Mouse (Mus musculus) hindbrain, embryonic 11.5 days (tissue): ENCODE results near the gene Urgcp. TPM values are rescaled to one million over a fixed set of nuclear protein-coding genes. Genes with fewer than 3 reads are reported as not detected.
A peak's percentile ranks its signal among the peaks of the same experiment; 100 is the strongest.

ENCODE experiments used
- ATAC-seq: fragments of 200-750 bp; cut with Nextera tagmentation; 2 replicates; pipeline ENCODE4 v1.8.0; 2017; ENCODE audit warnings: mild to moderate bottlenecking, moderate TSS enrichment, moderate library complexity; ENCODE audit not compliant: low FRiP score
- DNase-seq: peaks from one replicate; pipeline ENCODE4 v3.0.0-alpha.2; 2015; ENCODE audit warnings: low spot score
- H3K27ac ChIP-seq: fragments of 300-500 bp; sonication (generic); 2 replicates; pipeline ENCODE4 v1.5.1; 2014; ENCODE audit warnings: mild to moderate bottlenecking, low read depth, low read length
- H3K27me3 ChIP-seq: fragments of 300-500 bp; sonication (generic); 2 replicates; pipeline ENCODE4 v1.6.1; 2014; ENCODE audit warnings: mild to moderate bottlenecking, low read length, moderate library complexity, mixed read lengths; ENCODE audit not compliant: control insufficient read depth, insufficient read depth
- H3K36me3 ChIP-seq: fragments of 300-500 bp; sonication (generic); 2 replicates; pipeline ENCODE4 v1.6.1; 2014; ENCODE audit warnings: mild to moderate bottlenecking, low read length, moderate library complexity, mixed read lengths; ENCODE audit not compliant: control insufficient read depth, insufficient read depth
- H3K4me1 ChIP-seq: fragments of 300-500 bp; sonication (generic); replicated peaks from 2 replicates; pipeline ENCODE4 v1.6.1; 2014; ENCODE audit warnings: low read length, mixed read lengths; ENCODE audit not compliant: control insufficient read depth, insufficient read depth
- H3K4me2 ChIP-seq: fragments of 300-500 bp; sonication (generic); replicated peaks from 2 replicates; pipeline ENCODE4 v1.6.1; 2014; ENCODE audit warnings: mild to moderate bottlenecking, low read depth, low read length
- H3K4me3 ChIP-seq: fragments of 300-500 bp; sonication (generic); 2 replicates; pipeline ENCODE4 v1.5.1; 2014; ENCODE audit warnings: low read depth, low read length
- H3K9ac ChIP-seq: fragments of 300-500 bp; sonication (generic); 2 replicates; pipeline ENCODE4 v1.6.1; 2014; ENCODE audit warnings: low read depth, low read length
- H3K9me3 ChIP-seq: fragments of 300-500 bp; sonication (generic); 2 replicates; pipeline ENCODE4 v1.6.1; 2016; ENCODE audit warnings: low read length; ENCODE audit not compliant: control insufficient read depth
- WGBS: fragments of 180-500 bp; shearing (Covaris S2); extraction: QIAGEN DNeasy Blood & Tissue Kit; methylation state at CpG from one replicate; pipeline ENCODE4 v1.1.7; 2014; 5-methylcytosine and 5-hydroxymethylcytosine counted together
- polyA plus RNA-seq: library from polyadenylated mRNA; unstranded; fragments of >200 nt; fragmentation: Nextera tagmentation; extraction: Ambion mirVana; gene quantifications from 2 replicates; pipeline ENCODE4 v1.2.1, GENCODE M21; 2014

Urgcp gene
- polyA plus RNA-seq, 1 experiment from 2014 or later, result 8.4 TPM

DNA sequence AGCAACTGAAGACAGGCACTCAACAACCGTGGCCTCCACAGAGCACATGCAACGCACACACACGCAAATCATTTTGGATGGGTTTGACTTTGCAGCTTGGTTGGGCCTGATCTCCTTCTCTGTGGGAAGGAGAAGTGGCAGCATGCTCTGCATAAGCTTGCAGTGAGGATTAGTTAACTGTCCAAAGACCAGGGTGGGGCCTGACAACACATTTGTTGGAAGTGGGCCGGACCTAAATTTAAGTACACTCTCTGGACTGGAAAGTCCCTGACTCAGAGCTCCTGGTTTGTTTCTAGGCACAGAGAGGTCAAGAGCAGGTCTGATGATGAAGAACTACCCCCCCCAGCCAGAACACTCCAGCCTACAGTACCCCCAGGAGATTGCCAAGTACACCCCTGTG lies 27.9 kb downstream of the Urgcp start:
- WGBS, result 97% methylated on average over 4 of the region's 4 CpGs
- no peaks in the 10 kb centered on the region for H3K4me1 ChIP-seq
- H3K4me2 ChIP-seq, result no peak overlapping the region
- no peak overlapping the region for H3K9ac ChIP-seq
- H3K4me3 ChIP-seq, result no peak overlapping the region
- no peaks in the 10 kb centered on the region for H3K9me3 ChIP-seq
- DNase-seq (no peak), ATAC-seq (no peak)
- no peaks in the 10 kb centered on the region for H3K27me3 ChIP-seq
- no peak overlapping the region for H3K27ac ChIP-seq
- no peaks in the 10 kb centered on the region for H3K36me3 ChIP-seq

DNA sequence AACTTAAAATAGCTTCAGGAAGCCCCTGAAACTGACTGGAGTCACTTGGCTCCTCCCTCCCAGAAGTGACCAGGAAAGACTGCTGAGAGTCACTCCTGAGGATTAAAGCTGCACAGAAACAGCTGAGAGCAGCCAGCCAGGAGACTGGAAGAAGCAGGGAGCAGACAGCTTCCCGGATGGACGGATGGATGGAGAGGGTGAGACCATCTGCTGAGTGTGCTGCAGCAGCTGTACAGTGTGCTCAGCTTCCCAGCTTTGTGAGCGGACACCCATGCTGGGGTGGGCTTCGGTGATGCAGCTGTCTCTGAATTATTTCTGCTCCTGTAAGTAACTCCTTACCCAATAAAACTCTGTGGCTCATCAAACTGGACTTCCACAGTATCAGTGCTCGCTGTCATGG lies 29.8 kb downstream of the Urgcp start:
- H3K9me3 ChIP-seq, result no peaks in the 10 kb centered on the region
- 80% methylated on average over 5 of the region's 5 CpGs for WGBS

DNA sequence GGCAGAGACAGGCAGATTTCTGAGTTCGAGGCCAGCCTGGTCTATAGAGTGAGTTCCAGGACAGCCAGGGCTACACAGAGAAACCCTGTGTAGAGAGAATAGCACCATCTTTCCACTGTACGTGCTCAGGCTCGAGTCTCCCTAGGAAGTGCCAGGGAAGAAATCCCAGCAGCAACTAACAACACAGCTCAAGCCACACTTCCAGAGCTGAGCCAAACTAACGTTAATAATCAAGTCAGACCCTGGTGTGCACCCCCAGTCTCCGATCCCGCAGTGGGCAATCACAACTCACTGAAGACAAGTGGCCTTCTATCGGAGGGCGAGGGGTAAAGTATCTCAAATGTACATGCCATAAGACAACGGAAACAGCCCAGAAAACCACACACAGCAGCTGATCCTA lies 32.6 kb downstream of the Urgcp start:
- Histone ChIP-seq H3K36me3 (no peaks in the 10 kb centered on the region), H3K9me3 (no peaks in the 10 kb centered on the region), H3K4me1 (no peaks in the 10 kb centered on the region), H3K27ac (no peak overlapping the region), H3K27me3 (no peaks in the 10 kb centered on the region), H3K9ac (no peak overlapping the region), H3K4me2 (no peak overlapping the region), H3K4me3 (no peak overlapping the region)
- 92% methylated on average over 9 of the region's 9 CpGs for WGBS
- DNase-seq, result no peak
- ATAC-seq, result no peak

More for the DNA sequence above, 29.8 kb downstream of the Urgcp start:
- Histone ChIP-seq H3K4me3 (no peak overlapping the region), H3K27ac (peak overlapping the region; percentile 33; the same call in 1 of the 2 replicates), H3K27me3 (no peaks in the 10 kb centered on the region), H3K4me1 (no peaks in the 10 kb centered on the region), H3K4me2 (no peak overlapping the region), H3K36me3 (no peaks in the 10 kb centered on the region), H3K9ac (no peak overlapping the region)
- DNase-seq, result no peak
- ATAC-seq, result no peak

DNA sequence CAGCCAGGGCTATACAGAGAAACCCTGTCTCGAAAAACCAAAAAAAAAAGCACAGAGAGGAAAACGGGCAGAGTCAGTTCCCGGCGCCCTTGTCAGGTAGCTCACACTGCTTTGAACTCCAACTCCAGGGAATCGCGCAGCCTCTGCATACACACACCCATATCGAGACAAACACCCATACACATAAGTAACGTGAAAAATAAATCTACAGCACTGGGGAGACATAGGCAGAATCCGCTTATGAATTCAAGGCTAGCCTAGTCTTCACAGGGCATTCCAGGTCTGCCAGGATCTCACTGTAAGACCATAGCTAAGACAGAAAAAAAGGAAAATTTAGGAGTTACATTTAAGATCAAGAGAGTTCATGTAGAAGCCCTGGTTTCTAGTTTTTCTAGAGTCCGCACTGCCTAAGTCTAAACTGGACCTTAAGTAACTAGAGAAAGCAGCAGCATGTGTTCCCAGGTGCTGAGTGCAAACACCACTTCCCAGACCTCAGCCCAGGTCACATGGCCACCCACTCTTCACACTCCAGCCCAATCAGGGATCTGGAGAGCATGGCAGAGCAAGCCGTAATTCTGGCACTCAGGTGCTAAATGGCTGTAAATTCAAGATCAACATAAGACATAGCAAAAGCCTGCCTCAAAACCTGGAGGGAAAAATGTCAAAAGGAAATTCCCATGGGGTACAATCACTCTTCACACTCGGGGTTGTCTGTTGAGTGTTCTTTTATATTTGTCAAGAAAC lies 43.4 kb downstream of the Urgcp start:
- H3K36me3 ChIP-seq, result no peaks in the 10 kb centered on the region
- ATAC-seq, result no peak
- no peaks in the 10 kb centered on the region for H3K9me3 ChIP-seq
- H3K4me3 ChIP-seq, result no peak overlapping the region
- no peak overlapping the region for H3K27ac ChIP-seq
- H3K4me2 ChIP-seq, result no peak overlapping the region
- no peaks in the 10 kb centered on the region for H3K4me1 ChIP-seq
- 94% methylated on average over 12 of the region's 12 CpGs for WGBS
- H3K9ac ChIP-seq, result no peak overlapping the region
- no peak for DNase-seq
- H3K27me3 ChIP-seq, result no peaks in the 10 kb centered on the region

DNA sequence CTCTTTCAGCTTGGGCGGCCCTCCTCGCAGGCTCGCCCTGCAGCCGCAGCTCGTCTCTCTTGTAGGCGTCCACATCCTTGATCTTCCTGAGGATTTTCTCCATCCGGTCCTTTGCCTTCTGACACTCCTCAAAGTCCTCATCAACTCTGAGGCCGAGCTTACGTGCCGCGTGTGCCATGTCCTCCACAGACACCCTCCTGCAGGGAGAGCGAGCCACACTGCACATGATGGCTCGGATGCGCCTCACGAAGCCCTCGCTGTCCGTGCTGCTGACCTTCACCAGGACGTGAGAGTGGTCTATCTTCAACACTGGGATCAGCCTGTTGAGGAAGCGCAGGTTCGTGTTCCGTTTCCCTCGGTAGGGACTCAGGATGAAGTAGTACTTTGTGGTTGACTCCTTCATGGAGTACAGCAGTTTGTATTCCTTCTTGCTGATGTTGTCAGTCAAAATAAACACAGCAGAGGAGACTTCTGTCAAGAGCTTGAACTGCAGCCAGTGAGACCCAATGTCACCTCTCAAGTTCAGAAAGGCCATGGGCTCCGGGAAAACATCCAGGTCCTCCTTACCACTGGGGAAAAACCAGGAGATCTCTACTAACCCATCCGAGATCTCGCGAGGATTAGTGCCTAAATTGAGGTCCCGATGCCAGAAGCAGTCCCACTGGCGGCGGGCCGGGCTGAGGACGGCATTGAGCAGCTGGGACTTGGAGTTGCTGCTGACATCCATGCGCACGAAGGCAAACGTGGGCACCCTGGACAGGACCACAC lies 45.1 kb downstream of the Urgcp start:
- Histone ChIP-seq H3K36me3 (no peaks in the 10 kb centered on the region), H3K9ac (no peak overlapping the region), H3K4me2 (no peak overlapping the region), H3K27me3 (no peaks in the 10 kb centered on the region), H3K9me3 (no peaks in the 10 kb centered on the region), H3K4me3 (no peak overlapping the region), H3K27ac (no peak overlapping the region), H3K4me1 (no peaks in the 10 kb centered on the region)
- ATAC-seq (no peak), DNase-seq (no peak)
- WGBS, result 94% methylated on average over 34 of the region's 34 CpGs

DNA sequence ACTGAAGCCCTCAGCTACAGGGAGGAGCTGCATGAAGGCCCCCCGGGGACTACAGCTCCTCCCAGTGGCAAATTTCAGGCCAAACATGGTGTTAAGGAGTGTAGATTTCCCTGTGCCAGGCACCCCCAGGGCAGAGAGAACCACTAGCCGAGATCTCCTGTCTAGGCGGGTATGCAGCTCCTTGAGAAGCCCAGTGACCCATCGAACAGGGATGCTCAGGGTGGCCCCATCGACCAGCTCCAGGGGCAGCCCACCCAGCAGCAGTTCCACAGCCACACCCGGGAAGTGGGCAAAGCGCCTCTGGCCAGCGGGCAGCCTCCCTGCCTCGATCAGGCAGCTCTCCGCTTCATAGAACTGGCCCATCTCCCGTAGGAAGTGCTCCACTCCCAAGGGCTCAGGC lies 45.9 kb downstream of the Urgcp start:
- H3K9me3 ChIP-seq, result no peaks in the 10 kb centered on the region
- no peaks in the 10 kb centered on the region for H3K27me3 ChIP-seq
- H3K27ac ChIP-seq, result no peak overlapping the region
- WGBS, result 92% methylated on average over 11 of the region's 11 CpGs
- DNase-seq, result no peak
- no peaks in the 10 kb centered on the region for H3K4me1 ChIP-seq
- H3K4me3 ChIP-seq, result no peak overlapping the region
- H3K9ac ChIP-seq, result no peak overlapping the region
- no peaks in the 10 kb centered on the region for H3K36me3 ChIP-seq
- no peak for ATAC-seq
- no peak overlapping the region for H3K4me2 ChIP-seq

DNA sequence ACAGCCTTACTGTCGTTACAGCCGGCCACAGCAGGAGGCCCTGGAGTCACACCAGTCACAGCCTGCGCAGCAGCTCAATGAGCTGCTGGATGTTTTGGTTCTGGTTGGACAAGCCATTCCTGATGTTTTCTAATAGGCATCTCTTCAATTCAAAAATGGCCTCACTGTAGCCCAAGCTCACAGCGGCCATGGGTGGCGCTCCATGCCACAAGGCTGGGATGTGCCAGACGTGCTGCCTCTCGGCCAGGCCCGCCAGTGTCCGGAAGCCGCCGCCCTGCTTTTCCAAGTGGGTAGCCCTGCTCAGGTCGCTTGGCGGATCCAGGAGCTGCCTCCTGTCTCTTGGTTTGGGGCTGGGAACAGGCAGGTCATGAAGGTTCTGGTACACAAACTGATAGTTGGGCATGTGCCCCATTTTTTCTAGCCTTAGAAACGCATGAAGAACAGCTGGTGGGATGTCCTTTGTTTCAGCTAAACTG lies 46.5 kb downstream of the Urgcp start, which contains the start of gene Mrps24:
Gene Mrps24 (minus strand): TSS at position 51 of the 476 bp plus-strand sequence.
- 81% methylated on average over 14 of the region's 14 CpGs for WGBS

DNA sequence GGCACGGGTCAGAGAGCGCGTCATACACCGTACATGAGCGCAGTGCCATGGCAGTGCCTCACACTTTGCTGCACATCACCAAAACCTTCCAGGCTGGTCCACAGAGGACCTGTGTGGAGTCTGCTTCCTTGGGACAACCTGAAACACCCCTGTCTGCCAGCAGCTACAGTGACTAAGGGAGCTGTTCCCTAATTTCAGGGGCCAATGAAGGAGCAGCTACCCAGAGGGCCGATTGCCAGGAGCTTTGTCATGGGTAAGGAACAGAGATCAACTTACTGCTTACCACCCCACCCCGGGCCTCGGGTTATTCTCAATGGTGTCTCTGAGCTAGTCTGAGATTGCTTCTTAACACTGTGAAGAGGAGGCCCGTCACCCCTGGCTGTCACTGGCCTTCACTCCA lies 47.0 kb downstream of the Urgcp start:
- 86% methylated on average over 9 of the region's 9 CpGs for WGBS

More for the DNA sequence above, 46.5 kb downstream of the Urgcp start, which contains the start of gene Mrps24:
- Histone ChIP-seq H3K9me3 (no peaks in the 10 kb centered on the region), H3K9ac (no peak within 1 kb of the TSS), H3K4me2 (no peak within 1 kb of the TSS), H3K4me3 (no peak within 1 kb of the TSS), H3K27me3 (no peaks in the 10 kb centered on the region), H3K27ac (no peak within 1 kb of the TSS), H3K4me1 (no peaks in the 10 kb centered on the region), H3K36me3 (no peaks in the 10 kb centered on the region)
- DNase-seq, result no peak
- no peak for ATAC-seq

More for the DNA sequence above, 47.0 kb downstream of the Urgcp start:
- no peaks in the 10 kb centered on the region for H3K27me3 ChIP-seq
- H3K4me3 ChIP-seq, result no peak overlapping the region
- H3K9ac ChIP-seq, result no peak overlapping the region
- no peak overlapping the region for H3K27ac ChIP-seq
- no peak for ATAC-seq
- H3K4me2 ChIP-seq, result no peak overlapping the region
- H3K9me3 ChIP-seq, result no peaks in the 10 kb centered on the region
- H3K36me3 ChIP-seq, result no peaks in the 10 kb centered on the region
- H3K4me1 ChIP-seq, result no peaks in the 10 kb centered on the region
- DNase-seq, result no peak
